Mouse (Mus musculus): ENCODE measurements at regions not wholly inside any gene's neighbourhood (a gene's known extent, or its start where the extent isn't known, plus 50 kb on each side); places are given as distances from the start of the nearest gene placed in this dataset.

DNA sequence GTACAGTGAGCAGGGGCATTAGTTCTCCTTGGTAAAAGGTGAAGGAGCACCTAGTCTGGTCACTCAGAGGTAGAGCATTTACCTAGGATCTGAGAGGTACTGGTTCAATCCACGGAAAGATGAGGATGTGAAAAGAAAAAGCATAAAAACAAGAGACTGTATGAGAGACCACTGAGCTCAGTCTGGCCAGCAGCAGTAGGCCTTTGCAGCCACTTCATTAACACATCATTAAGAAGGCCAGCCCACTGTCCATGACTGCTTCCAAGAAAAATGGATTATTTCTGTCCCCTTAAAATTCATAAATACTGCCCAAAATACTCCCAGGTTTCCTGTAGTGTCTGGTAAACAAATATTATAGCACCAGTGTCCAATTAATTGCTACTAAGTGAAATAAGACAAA, 499.3 kb upstream of the 4930578C19Rik start:
- Histone ChIP-seq H3K4me2 (ENCODE audit: low read depth, low read length) (no peak overlapping the region), H3K9ac (replicated peaks; ENCODE audit: low read length) (no peak overlapping the region), H3K4me1 (ENCODE audit: insufficient read depth, low read length) (no peaks in the 10 kb centered on the region), H3K4me3 (ENCODE audit: low read length) (no peak overlapping the region), H3K36me3 (ENCODE audit: insufficient read depth, low read length) (no peaks in the 10 kb centered on the region), H3K27ac (no peak overlapping the region), H3K9me3 (ENCODE audit: low read length) (no peaks in the 10 kb centered on the region), H3K27me3 (ENCODE audit: insufficient read depth, low read length) (no peaks in the 10 kb centered on the region)
- DNase-seq (ENCODE audit: low spot score) (no peak), ATAC-seq (no peak)
- WGBS = 75% methylated on average over 1 of the region's 1 CpGs
- no peak for TF ChIP-seq CTCF (IDR thresholded peaks at IDR 0.05; ENCODE audit: low read depth)

GRCm38 (mm10) chrX:18942612-18943011, 481.4 kb upstream of the 4930578C19Rik start:
- H3K9me3 ChIP-seq (ENCODE audit: low read length) = no peaks in the 10 kb centered on the region

GRCm38 (mm10) chrX:18933340-18933739, 472.1 kb upstream of the 4930578C19Rik start:
- ATAC-seq (no peak), DNase-seq (ENCODE audit: low spot score) (no peak)
- WGBS = 42% methylated on average over 1 of the region's 1 CpGs
- H3K36me3 ChIP-seq (ENCODE audit: insufficient read depth, low read length) = no peaks in the 10 kb centered on the region
- H3K9ac ChIP-seq (replicated peaks; ENCODE audit: low read length) = no peak overlapping the region
- no peak for TF ChIP-seq CTCF (IDR thresholded peaks at IDR 0.05; ENCODE audit: low read depth)
- H3K9me3 ChIP-seq (ENCODE audit: low read length) = no peaks in the 10 kb centered on the region
- H3K4me3 ChIP-seq (ENCODE audit: low read length) = no peak overlapping the region
- no peaks in the 10 kb centered on the region for H3K27me3 ChIP-seq (ENCODE audit: insufficient read depth, low read length)
- no peaks in the 10 kb centered on the region for H3K4me1 ChIP-seq (ENCODE audit: insufficient read depth, low read length)
- no peak overlapping the region for H3K27ac ChIP-seq
- no peak overlapping the region for H3K4me2 ChIP-seq (ENCODE audit: low read depth, low read length)

More at GRCm38 (mm10) chrX:18942612-18943011, 481.4 kb upstream of the 4930578C19Rik start:
- Histone ChIP-seq H3K27me3 (ENCODE audit: insufficient read depth, low read length) (no peaks in the 10 kb centered on the region), H3K4me3 (ENCODE audit: low read length) (no peak overlapping the region), H3K9ac (replicated peaks; ENCODE audit: low read length) (no peak overlapping the region), H3K4me1 (ENCODE audit: insufficient read depth, low read length) (no peaks in the 10 kb centered on the region), H3K4me2 (ENCODE audit: low read depth, low read length) (no peak overlapping the region), H3K27ac (no peak overlapping the region), H3K36me3 (ENCODE audit: insufficient read depth, low read length) (no peaks in the 10 kb centered on the region)
- no peak for ATAC-seq
- no peak for DNase-seq (ENCODE audit: low spot score)
- WGBS = 85% methylated on average over 1 of the region's 1 CpGs
- no peak for TF ChIP-seq CTCF (IDR thresholded peaks at IDR 0.05; ENCODE audit: low read depth)

DNA sequence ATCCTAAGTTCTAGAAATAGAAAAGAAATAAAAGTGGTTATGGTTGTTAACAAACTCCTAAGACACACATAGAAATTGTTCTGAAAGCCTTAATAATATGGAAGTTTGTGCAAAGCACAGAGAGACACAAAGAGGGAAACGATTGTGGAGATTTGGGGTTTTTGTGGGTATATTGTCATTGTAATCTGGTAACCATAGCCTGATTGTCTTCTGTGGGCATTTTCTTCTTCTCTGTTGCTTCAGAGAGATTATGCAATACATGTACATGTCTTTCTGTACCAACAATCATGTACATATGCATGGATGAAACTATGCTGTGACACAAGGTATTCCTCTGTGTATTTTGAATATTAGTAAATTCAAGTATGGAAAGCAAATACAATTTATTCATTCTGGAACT, 461.9 kb upstream of the 4930578C19Rik start:
- no peak overlapping the region for H3K27ac ChIP-seq
- no peaks in the 10 kb centered on the region for H3K36me3 ChIP-seq (ENCODE audit: insufficient read depth, low read length)
- WGBS = 67% methylated on average over 1 of the region's 1 CpGs
- H3K4me1 ChIP-seq (ENCODE audit: insufficient read depth, low read length) = no peaks in the 10 kb centered on the region
- no peak for DNase-seq (ENCODE audit: low spot score)
- H3K4me3 ChIP-seq (ENCODE audit: low read length) = no peak overlapping the region
- H3K4me2 ChIP-seq (ENCODE audit: low read depth, low read length) = no peak overlapping the region
- no peak overlapping the region for H3K9ac ChIP-seq (replicated peaks; ENCODE audit: low read length)
- ATAC-seq = no peak
- no peaks in the 10 kb centered on the region for H3K27me3 ChIP-seq (ENCODE audit: insufficient read depth, low read length)
- no peaks in the 10 kb centered on the region for H3K9me3 ChIP-seq (ENCODE audit: low read length)
- TF ChIP-seq CTCF (IDR thresholded peaks at IDR 0.05; ENCODE audit: low read depth) = no peak

DNA sequence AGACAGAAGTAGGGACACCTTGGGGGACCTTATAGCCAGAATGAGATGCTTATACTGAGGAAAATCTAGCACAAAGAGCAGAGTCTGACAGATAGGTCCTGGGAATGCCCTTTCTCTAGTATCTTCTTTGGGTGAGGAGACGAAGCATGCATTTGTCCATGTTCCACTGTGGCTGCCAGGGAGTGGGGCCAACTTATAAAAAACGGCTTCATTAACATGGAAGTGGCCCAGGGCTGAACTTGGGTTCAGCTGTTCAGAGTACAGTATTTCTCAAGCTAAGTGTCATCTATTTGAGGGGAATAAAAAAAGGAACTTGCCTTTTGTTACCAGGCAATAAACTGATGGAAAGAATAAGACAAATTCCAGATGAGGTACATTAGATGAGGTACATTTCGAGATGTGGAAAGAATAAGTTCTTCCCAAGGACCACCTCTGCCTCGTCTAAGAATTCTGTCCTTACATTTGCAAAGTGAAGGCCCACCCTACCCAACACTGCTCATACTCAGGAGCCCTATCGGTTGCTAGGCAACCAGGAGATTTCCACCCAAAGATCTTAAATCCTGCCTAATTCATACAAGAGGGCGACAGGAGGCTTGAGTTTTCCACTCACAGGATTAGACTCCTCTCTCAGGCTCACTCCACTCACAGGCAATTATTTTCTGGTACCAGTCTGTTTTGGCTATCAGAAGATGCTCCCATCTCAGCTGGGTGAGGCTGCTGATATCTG, 460.3 kb upstream of the 4930578C19Rik start:
- ATAC-seq = no peak
- DNase-seq (ENCODE audit: low spot score) = peak; percentile 3

GRCm38 (mm10) chrX:18882784-18883171, 421.6 kb upstream of the 4930578C19Rik start:
- DNase-seq (ENCODE audit: low spot score) (no peak), ATAC-seq (no peak)
- no peak for TF ChIP-seq CTCF (IDR thresholded peaks at IDR 0.05; ENCODE audit: low read depth)
- no peaks in the 10 kb centered on the region for H3K4me1 ChIP-seq (ENCODE audit: insufficient read depth, low read length)
- WGBS = 77% methylated on average over 2 of the region's 2 CpGs
- H3K36me3 ChIP-seq (ENCODE audit: insufficient read depth, low read length) = no peaks in the 10 kb centered on the region
- no peaks in the 10 kb centered on the region for H3K27me3 ChIP-seq (ENCODE audit: insufficient read depth, low read length)
- no peak overlapping the region for H3K4me2 ChIP-seq (ENCODE audit: low read depth, low read length)
- no peak overlapping the region for H3K4me3 ChIP-seq (ENCODE audit: low read length)
- no peak overlapping the region for H3K27ac ChIP-seq
- H3K9ac ChIP-seq (replicated peaks; ENCODE audit: low read length) = no peak overlapping the region
- H3K9me3 ChIP-seq (ENCODE audit: low read length) = no peaks in the 10 kb centered on the region

More for the DNA sequence above, 460.3 kb upstream of the 4930578C19Rik start:
- Histone ChIP-seq H3K9ac (replicated peaks; ENCODE audit: low read length) (no peak overlapping the region), H3K27me3 (ENCODE audit: insufficient read depth, low read length) (no peaks in the 10 kb centered on the region), H3K9me3 (ENCODE audit: low read length) (no peaks in the 10 kb centered on the region), H3K4me3 (ENCODE audit: low read length) (no peak overlapping the region), H3K4me1 (ENCODE audit: insufficient read depth, low read length) (no peaks in the 10 kb centered on the region), H3K36me3 (ENCODE audit: insufficient read depth, low read length) (no peaks in the 10 kb centered on the region), H3K27ac (no peak overlapping the region), H3K4me2 (ENCODE audit: low read depth, low read length) (no peak overlapping the region)
- 61% methylated on average over 6 of the region's 6 CpGs for WGBS
- no peak for TF ChIP-seq CTCF (IDR thresholded peaks at IDR 0.05; ENCODE audit: low read depth)

- ATAC-seq (no peak), DNase-seq (ENCODE audit: low spot score) (no peak)
- WGBS = 63% methylated on average over 8 of the region's 8 CpGs
Observed at GRCm38 (mm10) chrX:18882088-18882783, 421.0 kb upstream of the 4930578C19Rik start.

More at GRCm38 (mm10) chrX:18882088-18882783, 421.0 kb upstream of the 4930578C19Rik start:
- TF ChIP-seq CTCF (IDR thresholded peaks at IDR 0.05; ENCODE audit: low read depth) = no peak
- Histone ChIP-seq H3K9me3 (ENCODE audit: low read length) (no peaks in the 10 kb centered on the region), H3K36me3 (ENCODE audit: insufficient read depth, low read length) (no peaks in the 10 kb centered on the region), H3K27ac (no peak overlapping the region), H3K4me3 (ENCODE audit: low read length) (no peak overlapping the region), H3K4me1 (ENCODE audit: insufficient read depth, low read length) (no peaks in the 10 kb centered on the region), H3K27me3 (ENCODE audit: insufficient read depth, low read length) (no peaks in the 10 kb centered on the region), H3K4me2 (ENCODE audit: low read depth, low read length) (no peak overlapping the region), H3K9ac (replicated peaks; ENCODE audit: low read length) (no peak overlapping the region)

Measured in hindbrain, postnatal 0 days (tissue).